Mouse (Mus musculus) olfactory bulb, adult 2 months (tissue): ENCODE results near the gene Prelid3b.

Experiments used
- CTCF ChIP-seq: fragments of 200-500 bp; IDR thresholded peaks from 2 replicates; pipeline ENCODE4 v1.5.1; 2012; ENCODE audit warnings: low read depth, mild to moderate bottlenecking, low read length, moderate library complexity; ENCODE audit not compliant: insufficient read depth
- POLR2A ChIP-seq: fragments of 200-500 bp; IDR thresholded peaks from 2 replicates; pipeline ENCODE4 v1.6.1; 2012; ENCODE audit warnings: mild to moderate bottlenecking, low read depth, low read length, moderate library complexity; ENCODE audit not compliant: insufficient read depth

- peak; percentile 34; the same call in 1 of the 2 replicates for TF ChIP-seq POLR2A
- TF ChIP-seq CTCF, result no peak
Observed at GRCm38 (mm10) chr2:174472818-174473549, at the start of gene Prelid3b.
